Mouse (Mus musculus): Measurements from ENCODE around the gene Macrod1.

Gene Macrod1

DNA sequence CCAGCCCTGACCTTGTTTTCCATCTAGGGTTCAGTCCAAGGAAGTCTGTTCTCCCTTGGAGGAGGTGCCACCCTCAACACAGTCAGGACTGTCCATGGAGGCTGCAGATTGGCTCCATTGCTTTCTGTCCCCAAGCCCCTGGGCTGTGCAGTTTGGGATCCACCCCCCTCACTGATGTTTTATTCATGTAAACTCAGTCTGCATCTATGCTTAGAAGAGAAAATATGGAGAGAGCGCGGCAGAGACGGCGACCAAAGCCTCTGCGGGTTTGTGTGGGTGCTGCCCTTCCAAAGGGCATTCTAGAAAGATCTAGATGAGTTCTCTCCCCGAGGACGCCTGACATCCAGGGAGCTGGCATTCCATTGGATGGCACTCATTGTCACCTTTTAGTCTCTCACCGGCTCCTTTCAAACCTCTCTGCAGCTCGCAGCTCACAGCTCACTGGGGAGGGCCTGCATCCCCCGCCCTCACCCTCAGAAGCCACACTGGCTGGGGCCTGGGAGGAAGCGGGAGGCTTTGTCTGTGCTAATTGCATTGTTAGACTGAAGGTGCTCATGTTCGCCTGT lies 84.3 kb downstream of the Macrod1 start:
- no peak for DNase-seq (ENCODE audit: low spot score in 2 of 2)

DNA sequence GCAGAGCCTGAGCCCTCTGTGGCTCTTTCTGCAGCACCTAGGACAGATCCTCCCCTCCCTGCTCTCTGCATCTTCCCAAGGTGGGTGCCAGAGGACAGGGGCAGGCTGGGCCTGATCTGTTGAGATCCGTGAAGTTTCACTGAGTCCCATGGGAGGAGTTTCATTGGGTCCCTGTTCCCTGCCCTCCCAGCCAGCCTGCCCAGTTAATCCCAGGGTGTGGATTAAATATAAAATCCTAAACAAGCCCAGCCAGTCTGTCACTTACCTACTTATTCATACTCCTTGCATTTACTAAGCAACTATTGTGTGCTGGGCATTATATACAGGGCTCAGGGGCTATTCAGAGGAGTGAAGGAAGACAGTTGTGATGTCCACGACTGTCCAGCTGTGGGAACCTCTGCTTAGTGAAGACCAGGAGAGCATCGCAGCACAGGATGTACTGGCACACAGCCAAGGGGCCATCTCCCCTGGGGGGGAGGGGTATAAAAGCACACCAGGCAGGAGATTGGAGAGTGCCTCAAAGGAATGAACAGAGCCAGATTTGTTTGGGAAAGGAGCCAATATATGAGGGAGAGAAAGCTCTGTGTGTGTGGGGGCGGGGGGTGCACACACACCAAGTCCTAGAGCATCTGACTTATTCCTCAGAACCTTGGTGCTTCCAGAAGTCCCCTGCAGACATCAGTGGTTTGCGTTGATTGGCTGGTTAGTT lies 85.8 kb downstream of the Macrod1 start:
- no peak for DNase-seq (ENCODE audit: low spot score in 2 of 2)

DNA sequence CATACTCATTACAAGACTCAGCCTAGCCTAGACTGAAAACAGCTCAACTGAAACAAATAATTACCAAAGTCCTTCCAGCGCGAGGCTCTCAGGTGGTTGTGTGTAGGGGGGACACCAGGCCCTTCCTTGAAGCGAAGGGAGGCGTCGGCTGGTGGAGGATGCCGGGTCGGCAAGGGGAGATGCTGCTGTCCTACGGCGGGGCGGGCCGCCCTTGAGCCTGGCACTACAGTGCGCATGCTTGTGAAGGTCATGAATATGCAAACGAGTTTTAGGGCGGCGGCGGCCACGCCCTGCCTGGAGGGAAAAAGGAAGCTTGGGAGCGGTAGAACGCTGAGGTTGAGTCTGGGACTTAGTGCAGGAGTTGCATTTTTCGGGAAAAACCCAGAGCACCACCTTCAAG lies 87.2 kb downstream of the Macrod1 start:
- DNase-seq (ENCODE audit: low spot score in 2 of 2): peak; percentile 37 to 72

DNA sequence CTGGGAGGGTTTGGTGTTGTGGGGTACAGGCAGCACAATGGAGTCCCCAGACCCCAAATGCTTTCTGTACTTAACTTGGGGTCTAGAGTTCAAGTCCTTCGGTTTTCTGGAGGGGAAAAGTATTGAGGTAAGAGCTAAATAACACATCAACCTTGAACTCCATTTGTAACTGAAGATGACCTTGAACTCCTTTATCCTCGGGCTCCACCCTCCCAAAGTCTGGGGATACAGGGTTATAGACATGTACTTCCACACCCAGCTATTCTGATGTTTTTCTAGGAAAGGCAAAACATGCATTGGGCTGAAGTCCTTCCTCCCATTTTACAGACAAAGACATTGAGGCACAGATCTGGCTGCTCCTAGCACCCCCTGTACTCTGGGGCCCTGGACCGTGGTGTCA lies 87.8 kb downstream of the Macrod1 start:
- DNase-seq (ENCODE audit: low spot score in 2 of 2): no peak

DNA sequence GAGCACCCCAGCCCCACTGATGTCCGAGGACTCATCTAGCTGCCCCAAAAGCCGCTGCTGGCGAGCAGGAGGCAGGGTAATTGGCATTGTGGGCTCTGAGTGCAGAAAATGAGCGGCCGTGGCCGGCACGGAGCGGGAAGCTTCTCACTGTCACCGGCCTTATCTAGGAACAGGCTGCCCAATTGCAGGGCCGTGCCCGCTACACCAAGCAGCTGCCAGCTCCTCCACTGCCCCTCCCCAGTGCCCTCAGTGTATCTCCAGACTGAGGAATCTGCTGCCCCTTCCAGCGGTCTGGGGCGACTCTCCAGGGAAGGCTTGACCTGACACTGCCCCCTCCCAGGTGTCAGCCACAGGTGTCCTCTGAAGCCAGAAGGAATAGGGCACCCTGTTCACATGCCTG lies 89.8 kb downstream of the Macrod1 start:
- DNase-seq (ENCODE audit: low spot score in 2 of 2): no peak

DNA sequence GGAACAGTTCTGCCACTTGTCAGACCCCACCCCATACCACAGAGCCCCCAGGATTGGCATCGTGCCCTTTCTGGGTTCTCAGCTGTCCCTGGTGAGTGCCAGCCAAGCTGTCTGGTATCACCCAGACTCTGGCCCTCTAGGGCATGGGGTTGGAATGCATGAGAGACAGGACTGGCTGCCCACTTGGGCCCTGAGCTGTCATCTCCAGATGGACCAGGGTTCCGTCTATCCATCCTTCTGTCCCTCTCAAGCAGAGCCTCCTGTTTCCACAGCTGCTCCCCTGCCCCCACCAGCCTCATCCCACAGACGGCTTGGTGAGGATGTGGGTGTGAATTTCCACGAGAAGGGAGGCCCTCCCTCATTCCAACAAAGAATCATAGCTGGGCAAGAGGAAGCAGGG lies 91.5 kb downstream of the Macrod1 start:
- no peak for DNase-seq (ENCODE audit: low spot score in 2 of 2)

DNA sequence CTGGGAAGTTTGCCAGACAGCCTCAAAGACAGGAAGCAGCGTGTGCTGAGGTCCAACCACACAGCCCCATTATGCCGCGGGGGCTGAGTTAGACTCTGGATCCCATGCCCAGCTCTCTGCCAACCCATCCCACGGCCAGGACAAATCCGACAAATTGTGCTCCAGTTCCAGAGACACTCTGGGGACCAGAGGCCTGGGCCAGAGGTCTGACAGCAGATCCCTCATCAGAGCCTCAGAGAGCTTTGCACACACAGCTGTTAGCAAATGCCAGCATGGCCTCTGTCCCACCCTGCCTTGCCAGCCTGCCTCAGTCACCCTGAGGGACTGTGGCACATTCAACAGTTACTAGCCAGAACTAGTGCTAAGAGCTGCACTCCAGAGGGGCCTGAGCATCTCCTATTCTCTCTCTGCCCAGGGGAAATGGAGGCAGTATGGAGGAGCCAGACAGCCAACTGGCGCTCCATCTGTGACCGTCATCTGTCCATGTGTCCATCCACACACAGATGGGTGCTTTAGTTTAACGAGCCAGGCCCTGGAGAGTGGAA lies 92.0 kb downstream of the Macrod1 start:
- no peak for DNase-seq (ENCODE audit: low spot score in 2 of 2)

DNA sequence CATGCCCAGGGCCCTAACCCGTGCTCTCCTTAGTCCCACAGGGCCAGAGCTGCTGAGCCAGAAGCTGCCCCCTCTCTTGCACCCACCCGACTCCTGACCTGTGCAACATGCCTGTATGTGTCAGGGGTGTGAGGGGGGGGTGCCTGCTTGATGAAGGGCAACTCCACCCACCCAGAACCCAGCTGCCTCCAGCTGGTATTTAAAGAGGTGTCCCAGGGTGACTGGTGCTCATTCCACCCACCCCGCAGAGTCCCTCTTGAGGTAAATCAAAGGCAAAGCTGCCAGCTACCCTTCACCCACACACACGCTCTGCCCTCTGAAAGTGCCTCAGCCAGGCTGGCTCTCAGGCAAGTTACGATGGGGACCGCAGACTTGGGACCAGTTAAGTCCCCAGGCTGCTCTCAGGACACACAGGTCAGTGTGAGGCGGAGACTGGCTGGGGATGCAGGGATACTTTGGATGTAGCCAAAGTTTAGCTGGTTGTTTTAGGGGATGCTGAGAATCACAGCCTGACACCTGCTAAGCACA lies 92.6 kb downstream of the Macrod1 start:
- DNase-seq (ENCODE audit: low spot score in 2 of 2): no peak

DNA sequence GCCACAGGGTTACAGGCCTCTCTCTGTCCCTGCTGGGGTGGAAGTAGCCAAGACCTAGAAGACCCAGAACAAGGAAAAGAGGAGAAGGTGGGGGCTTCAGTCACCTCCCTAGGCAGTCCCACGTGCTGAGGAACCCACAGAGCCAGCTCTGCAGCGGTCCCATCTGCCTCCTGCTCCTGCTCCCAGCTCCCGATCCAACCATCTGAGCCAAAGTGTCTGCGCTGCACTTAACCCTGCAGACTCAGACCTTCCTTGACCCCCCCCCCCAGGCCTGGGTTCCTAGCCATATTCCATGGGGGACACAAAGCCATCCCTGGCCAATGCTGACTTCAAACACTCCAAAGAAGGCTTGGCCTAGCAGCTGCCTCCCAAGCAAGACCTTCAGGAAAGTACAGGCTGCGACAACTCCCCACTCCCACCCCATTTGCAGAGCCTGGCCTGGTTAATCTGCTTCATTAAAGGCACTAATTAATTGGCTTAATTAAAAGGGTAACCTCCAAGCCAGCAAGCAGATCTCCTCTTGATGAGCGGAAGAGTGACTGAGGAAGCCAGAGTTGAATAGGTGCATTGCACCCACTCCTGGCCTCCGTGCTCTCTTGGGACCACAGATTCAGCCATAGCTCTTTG lies 94.8 kb downstream of the Macrod1 start:
- no peak for DNase-seq (ENCODE audit: low spot score in 2 of 2)

DNA sequence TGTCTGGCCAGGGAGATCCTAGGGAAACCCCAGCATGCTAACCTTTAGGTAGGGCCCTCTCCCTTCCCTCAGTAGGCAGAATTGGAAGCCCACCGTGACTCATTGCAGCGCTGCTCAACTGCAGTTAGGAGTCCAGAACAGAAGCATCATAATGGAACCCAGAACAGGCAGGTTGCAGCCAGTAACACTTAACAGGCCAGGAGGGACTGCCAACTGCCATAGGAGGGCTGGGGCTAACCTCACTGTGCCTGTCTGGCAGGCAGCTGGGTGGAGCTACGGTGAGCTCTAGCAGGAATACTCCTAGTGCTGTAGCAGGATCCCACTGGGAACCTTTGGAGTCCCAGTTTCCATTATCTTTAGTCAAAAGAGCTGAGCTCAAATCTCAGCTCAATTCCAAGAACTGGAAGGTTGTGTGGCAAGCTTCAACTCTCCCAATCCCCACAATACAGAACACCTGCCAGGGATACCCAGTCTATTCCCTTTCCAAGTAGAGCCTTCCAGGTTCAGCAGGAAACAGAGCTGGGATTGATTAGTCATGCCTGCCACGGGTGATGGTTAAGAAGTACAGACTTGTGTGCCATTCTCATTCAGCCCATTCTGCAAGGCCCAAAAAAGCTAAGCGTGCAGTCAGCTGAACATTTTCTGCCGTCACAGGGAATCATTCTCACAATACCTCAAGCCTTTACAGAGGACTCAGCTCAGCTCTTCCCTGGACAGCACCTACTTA lies 95.5 kb downstream of the Macrod1 start:
- no peak for DNase-seq (ENCODE audit: low spot score in 2 of 2)

DNA sequence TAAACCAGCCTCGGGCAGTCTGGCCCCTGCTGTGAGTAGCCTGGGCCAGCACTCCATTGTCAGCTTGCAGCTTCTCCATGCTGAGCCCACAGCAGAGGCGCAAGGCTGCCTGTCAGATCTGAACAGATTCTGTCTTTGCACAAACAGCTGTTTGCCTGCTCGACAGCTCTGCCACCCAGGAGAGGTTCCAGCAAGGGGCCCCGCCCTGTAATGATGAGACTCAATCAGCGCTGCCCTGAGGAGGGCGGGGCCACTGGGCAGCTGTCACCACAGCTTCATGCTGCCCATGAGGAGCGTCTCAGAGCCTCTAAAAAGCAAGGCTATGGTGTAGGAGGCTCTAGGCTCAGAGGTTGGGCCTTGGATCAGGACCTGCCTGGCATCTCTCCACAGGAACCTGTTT lies 96.6 kb downstream of the Macrod1 start:
- DNase-seq (ENCODE audit: low spot score in 2 of 2): peak in 1 of 2 experiments; percentile 46

DNA sequence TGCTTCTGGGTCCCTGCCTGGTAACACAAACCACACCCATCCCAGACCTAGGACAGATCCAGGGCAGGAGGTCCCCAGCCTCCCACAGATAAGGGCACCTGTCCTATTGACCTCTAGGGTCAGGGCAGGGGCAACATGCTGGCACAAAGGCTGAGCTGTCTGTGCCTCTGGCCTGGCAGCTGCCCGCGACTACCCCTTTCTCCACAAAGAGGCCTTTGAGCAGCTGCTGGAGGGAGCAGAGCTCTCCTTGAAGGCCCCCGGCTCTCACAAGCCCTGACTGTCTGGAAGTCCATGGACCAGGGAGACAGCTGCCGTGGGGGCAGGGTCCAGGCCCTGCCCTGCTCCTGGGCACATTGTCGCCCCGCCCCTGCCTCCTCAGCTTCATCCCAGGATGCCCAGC lies 98.6 kb downstream of the Macrod1 start:
- no peak for DNase-seq (ENCODE audit: low spot score in 2 of 2)

DNA sequence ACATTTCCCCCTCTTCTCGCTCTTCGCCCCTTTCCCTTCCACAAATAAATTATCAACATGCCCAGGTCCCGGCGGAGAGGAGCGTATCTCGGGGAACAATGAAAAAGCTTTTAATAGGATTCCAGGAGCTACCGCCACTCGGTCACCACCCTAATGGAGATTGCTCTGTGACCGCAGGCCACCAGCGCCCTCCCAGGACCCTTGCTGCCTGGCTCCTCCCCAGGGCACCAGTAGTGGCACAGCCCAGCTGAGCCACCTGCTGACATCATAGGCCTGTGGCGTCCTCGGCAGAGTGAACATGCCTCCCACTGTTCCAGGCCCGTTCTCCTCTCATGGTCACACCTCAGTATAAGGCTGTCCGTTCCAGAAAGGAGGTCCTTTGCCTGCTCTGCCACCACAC lies 101.1 kb downstream of the Macrod1 start:
- DNase-seq (ENCODE audit: low spot score in 2 of 2): no peak

DNA sequence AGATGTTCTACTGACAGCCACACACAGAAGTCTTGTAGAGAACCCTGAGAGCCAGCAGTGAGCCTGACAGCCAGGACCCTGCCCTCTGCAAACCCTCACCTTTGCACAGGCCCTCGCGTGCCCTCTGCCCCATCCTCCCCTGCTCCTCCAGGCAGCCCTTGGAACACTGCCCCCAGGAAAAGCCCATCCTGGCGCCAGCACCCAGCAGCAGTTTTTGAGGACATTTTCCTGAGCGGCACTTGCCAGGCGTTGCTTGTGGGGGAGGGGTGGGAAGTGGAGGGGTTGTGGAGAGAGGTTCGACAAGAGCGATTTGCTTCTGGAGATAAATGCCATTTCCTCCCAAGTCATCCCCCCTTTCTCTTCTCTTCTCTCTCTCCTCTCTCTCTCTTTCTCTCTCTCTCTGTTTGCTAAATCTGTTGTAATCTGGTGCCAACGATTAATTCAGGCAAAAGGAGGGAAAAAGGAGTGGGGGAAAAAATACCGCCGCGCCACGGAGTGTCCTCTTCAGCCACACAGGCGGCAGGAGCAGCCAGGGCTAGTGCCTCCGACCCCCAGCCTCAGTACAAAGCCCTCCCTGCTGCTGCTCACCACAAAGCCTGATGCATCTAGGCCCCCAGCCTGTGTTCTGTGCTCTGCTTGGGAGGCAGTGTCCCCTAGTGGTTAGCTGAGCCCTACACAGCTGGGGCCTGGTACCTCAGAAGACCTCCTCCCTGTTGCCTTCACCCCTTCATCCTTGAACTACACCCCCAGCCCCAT lies 103.7 kb downstream of the Macrod1 start:
- peak in 1 of 2 experiments; percentile 35 for DNase-seq (ENCODE audit: low spot score in 2 of 2)

DNA sequence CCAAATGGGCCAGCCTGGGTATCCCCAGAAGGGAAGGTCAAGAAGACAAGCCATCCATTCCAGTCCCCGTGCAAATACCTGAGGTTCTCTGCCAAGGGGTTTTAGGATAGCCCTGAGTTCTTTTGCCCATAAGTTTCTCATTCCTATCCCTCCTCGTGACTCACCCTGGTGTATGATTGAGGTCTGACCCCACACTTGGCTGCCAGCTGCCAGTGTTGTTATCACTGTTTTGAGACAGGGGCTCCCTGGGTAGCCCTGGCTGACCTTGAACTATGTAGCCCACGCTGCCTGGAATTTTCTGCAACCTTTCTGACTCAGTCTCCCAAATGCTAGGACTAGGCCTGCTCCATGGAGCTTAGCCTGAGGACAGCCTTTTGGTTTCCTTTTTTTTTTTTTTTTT lies 104.5 kb downstream of the Macrod1 start:
- no peak for DNase-seq (ENCODE audit: low spot score in 2 of 2)

DNA sequence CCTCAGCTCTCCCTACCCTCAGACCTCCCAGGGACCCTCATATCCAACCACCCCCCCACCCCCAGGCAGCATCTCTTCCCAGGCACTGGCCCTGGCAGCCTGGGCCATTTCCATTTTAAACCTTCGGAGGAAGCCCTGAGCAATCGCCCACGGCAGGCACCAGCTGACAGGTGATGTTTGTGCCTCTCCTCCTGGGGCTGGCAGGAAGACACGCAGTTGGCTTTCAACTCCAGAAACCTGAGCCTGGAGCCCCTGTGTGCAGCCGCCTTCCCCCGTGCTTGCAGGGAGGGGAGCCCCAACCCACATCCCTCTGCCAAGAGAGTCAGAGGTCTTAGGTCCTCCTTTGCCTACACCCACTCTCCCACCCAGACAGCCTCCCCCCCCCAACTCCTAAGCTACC lies 107.6 kb downstream of the Macrod1 start:
- DNase-seq (ENCODE audit: low spot score in 2 of 2): no peak

DNA sequence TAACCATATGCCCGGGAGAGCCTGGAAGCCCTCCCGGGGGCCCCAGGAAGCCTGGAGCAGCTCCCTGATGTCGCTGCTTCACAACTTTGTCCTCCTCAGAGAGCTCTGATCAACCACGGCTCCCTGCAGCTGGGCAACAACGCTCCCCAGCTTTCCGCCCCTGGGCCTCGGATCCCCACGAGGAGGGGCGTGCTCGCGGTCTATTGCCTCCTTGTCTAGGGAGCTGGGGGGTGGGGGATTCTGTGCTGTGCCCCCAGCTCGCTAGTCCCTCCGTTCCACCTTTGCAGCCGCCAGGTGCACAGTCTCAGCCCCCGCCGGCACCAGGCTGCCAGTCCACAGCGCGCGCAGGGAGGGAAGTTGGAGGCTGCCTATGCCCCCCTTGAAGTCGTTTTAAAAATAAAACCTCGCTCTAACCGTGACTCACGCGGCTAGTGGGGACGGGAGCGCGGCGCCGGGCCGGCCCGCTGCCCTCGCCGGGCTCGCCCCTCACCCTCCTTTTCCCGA lies 108.3 kb downstream of the Macrod1 start:
- DNase-seq (ENCODE audit: low spot score in 2 of 2): no peak

DNA sequence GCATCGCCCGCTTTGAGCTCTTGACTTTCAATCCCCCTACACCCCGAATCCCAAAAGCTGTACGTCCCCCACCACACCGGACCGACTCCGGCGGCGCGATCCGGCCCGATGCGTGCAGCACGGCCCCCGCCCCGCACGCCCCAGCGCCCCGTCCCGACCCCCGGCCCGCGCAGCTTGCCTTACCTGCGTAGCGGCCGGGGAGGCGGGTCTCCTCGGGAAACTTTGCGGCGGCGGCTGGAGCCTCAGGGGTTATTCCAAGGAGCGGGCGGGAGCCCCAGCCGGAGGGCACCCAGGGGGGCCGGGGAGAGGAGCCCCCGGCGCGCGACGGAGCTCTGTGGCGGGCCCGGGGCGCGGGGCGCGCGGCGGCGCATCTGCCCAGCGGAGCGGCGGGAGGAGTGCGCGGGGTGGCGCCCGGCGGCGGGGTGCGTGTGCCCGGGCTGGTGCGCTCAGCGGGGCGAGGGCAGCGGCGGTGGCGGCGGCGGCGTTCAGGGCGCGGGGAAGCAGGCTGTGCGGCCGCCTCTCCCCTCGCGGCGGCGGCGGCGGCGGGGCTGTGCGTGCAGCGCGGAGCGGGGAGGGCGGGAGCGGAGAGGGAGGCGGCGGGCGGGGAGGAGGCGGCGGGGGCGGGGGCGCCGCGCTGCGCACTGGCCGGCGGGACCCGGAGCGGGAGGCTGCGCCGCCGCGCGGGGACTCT lies 109.0 kb downstream of the Macrod1 start:
- DNase-seq (ENCODE audit: low spot score in 2 of 2): no peak

DNA sequence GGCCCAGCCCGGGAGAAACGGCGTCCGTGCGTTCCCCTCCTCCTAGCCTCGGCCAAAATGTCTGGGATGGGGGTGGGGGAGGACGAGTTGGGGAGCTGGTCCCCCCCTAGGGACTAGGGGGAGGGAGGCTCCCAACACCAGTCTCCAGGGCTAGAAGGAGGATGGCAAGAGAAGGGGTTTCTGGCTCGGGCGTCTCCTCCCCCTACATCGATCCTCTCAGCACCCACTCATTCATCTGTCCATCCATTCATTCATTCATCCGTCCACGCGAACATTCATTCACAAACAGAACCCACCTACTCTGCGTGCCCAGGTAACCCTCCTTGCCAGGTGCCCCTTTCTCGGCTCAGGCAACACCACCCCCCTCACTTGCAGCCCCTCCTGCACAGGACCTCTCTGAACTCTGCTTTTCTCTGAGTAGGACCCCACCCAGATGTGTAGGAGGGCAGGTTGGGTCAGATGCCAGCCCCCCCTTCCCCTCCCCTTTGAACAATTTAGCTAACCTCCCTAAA lies 109.6 kb downstream of the Macrod1 start:
- DNase-seq (ENCODE audit: low spot score in 2 of 2): no peak

DNA sequence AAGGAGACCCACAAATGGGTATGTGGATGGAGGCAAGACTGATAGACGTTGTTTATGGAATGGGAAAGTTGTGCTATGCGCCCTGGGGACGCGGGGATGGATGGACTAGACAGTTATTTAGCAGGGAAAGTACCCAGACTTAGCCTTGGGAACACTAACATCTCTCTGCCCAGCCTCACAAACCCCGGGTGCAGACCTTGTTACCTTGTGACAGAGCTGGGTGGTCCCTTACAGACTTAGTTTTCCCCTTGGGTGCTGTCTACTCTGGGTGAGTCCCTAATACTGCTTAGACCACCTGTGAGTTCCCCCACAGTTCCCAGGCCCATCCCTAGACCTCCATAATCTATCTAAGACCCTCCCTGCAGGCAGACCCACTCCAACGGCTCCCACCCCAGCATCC lies 110.2 kb downstream of the Macrod1 start:
- no peak for DNase-seq (ENCODE audit: low spot score in 2 of 2)
